Mouse (Mus musculus) liver, embryonic 14 days (tissue): Measurements from ENCODE around the gene Gm10840. TPM values are rescaled to one million over a fixed set of nuclear protein-coding genes. Genes with fewer than 3 reads are reported as not detected.

Experiments used
- polyA plus RNA-seq: library from polyadenylated mRNA; depleted of rRNA; stranded (reverse); fragments of >200 nt; gene quantifications from 2 replicates; pipeline ENCODE4 v1.2.3, GENCODE M21; 2012; rRNA removed

Gm10840 gene
- polyA plus RNA-seq, result not detected in 2 replicates

GRCm38 (mm10) chr11:106160841-106161721 is at the start of gene Gm10840, which contains the start of gene Limd2:
Gene Gm10840 (plus strand): TSS chr11:106160850.
Gene Limd2 (minus strand): TSS chr11:106160860.

GRCm38 (mm10) chr11:106202123-106202465 is 41.4 kb downstream of the Gm10840 start, which contains the start of gene Strada:
Gene Strada (minus strand): TSS chr11:106202168.

Other genes with a start within 250 kb of the Gm10840 start
- gene Cyb561, start 207.5 kb upstream of the Gm10840 start, polyA plus RNA-seq, result 0.86 and 1.1 TPM in 2 replicates
- 0.07 and 0.12 TPM in 2 replicates for gene Ace, start 192.9 kb upstream of the Gm10840 start, polyA plus RNA-seq
- not detected in 2 replicates for gene Ace3, start 166.2 kb upstream of the Gm10840 start, polyA plus RNA-seq
- gene Kcnh6, start 152.7 kb upstream of the Gm10840 start, polyA plus RNA-seq, result 0.01 TPM in 2 replicates
- 15.1 and 16.7 TPM in 2 replicates for gene Dcaf7, start 124.0 kb upstream of the Gm10840 start, polyA plus RNA-seq
- gene Taco1, start 94.8 kb upstream of the Gm10840 start, polyA plus RNA-seq, result 9.1 and 9.6 TPM in 2 replicates
- 5.1 and 6.2 TPM in 2 replicates for gene Map3k3, start 76.2 kb upstream of the Gm10840 start, polyA plus RNA-seq
- 23.6 and 28.2 TPM in 2 replicates for gene Limd2, start within 50 bp of the Gm10840 start, polyA plus RNA-seq
- 8.8 and 10.2 TPM in 2 replicates for gene Strada, start 41.3 kb downstream of the Gm10840 start, polyA plus RNA-seq
- 21.0 and 21.5 TPM in 2 replicates for gene Ccdc47, start 55.5 kb downstream of the Gm10840 start, polyA plus RNA-seq
- gene Ddx42, start 56.1 kb downstream of the Gm10840 start, polyA plus RNA-seq, result 15.8 and 16.0 TPM in 2 replicates
- 29.7 and 30.8 TPM in 2 replicates for gene Ftsj3, start 95.2 kb downstream of the Gm10840 start, polyA plus RNA-seq
- 120 and 129 TPM in 2 replicates for gene Psmc5, start 95.3 kb downstream of the Gm10840 start, polyA plus RNA-seq
- gene Smarcd2, start 112.1 kb downstream of the Gm10840 start, polyA plus RNA-seq, result 34.1 and 35.7 TPM in 2 replicates
- 0.15 and 0.16 TPM in 2 replicates for gene Tcam1, start 115.8 kb downstream of the Gm10840 start, polyA plus RNA-seq
- 0.03 TPM in 1 of 2 replicates, not detected in the other for gene Gh, start 141.0 kb downstream of the Gm10840 start, polyA plus RNA-seq
- gene Cd79b, start 153.9 kb downstream of the Gm10840 start, polyA plus RNA-seq, result 2.7 and 4.1 TPM in 2 replicates
- gene Scn4a, start 192.4 kb downstream of the Gm10840 start, polyA plus RNA-seq, result 0.01 and 0.03 TPM in 2 replicates
- gene Prr29, start 204.6 kb downstream of the Gm10840 start, polyA plus RNA-seq, result not detected in 2 replicates
- gene Icam2, start 227.2 kb downstream of the Gm10840 start, polyA plus RNA-seq, result 11.7 and 15.2 TPM in 2 replicates